Mouse (Mus musculus) 416B (cell line): Measurements from ENCODE around the gene Gm28168.
"Not testable (repeated sequence)": the region's sequence is repeated elsewhere in the genome, so short reads cannot be mapped to it uniquely, and the experiment has no call there.

Experiments
- DNase-seq: peaks from one replicate; pipeline ENCODE4 v3.0.0; 2011; ENCODE audit warnings: low read depth

The Gm28168 gene

DNA sequence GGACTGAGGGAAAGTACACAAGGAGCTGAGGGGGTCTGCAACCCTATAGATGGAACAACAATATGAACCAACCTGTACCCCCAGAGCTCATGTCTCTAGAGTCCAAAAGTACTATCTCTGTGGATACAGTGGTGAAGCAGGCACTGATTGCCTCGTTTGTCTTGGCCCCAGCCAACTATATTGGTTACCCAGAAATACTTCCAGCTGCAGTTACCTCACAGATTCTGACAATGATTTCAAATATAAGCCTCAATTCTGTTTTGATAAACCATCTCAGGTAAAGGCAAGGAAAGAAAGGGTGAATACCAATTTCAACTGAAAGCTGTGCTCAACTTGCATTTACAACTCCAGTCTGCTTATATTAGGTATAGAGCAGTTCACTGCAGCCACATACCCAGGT is at the start of gene Gm28168:
Gene Gm28168, plus strand, starts transcription at position 301 of the 400 bp plus-strand sequence.
- DNase-seq, result not testable (repeated sequence)

DNA sequence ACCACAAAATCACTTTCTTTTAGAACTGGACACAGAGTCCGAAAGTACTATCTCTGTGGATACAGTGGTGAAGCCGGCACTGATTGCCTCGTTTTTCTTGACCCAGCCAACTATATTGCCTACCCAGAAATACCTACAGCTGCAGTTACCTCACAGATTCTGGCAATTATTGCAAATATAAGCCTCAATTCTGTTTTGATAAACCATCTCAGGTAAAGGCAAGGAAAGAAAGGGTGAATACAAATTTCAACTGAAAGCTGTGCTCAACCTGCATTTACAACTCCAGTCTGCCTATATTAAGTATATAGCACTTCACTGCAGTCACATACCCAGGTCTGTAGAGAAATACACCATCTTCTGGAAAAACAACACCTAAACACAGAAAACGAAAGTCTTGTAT is 37.8 kb downstream of the Gm28168 start, which contains the start of gene Gm7145:
Gene Gm7145, plus strand, starts transcription at position 301 of the 400 bp plus-strand sequence.
- DNase-seq, result no peak
